Mouse (Mus musculus) brain, adult 2 months (tissue): ENCODE data around the gene Pcyt1a.
"Not testable (repeated sequence)": the region's sequence is repeated elsewhere in the genome, so short reads cannot be mapped to it uniquely, and the experiment has no call there.

Experiments used
- DNase-seq: peaks from one replicate; pipeline ENCODE4 v3.0.0; 2011; ENCODE audit warnings: low read depth, low spot score

Pcyt1a gene

DNA sequence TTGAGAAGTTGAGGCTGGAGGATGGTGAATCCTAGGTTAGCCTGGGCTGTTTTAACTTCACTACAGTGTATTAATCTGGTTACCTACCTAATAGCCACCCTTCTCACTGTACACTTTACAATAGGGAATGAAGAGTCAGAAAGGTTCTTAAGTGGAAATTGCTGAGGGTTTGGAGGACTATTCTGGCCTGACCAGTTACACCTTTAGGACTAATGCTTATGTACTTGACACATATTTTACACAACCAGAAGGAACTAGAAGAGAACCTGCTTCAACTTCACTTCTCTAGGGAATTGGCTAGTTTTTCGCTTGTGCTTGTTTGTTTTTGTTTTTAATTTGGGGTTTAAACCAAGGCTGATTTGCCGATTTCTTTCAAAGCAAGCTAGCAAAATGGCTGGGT is 2.4 kb downstream of the Pcyt1a start:
- no peak for DNase-seq

DNA sequence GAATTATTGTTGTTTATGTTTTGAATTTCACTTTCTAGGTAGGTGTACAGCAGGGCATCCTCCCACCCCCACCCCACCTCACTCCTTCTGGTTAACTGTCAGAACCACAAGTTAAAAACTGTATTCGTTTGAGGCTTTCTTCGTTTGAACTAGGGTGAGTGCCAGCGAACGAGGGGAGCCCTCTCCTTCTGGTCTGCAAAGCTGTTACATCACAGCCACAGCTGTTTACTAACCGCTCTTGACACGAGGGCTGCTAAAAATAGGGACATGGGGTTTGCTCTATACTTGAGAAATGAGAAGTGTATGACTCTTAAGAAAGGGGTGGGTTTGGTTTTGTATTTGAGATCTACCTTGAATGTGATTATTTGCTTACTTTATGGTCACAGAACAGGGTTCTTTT is 3.3 kb downstream of the Pcyt1a start:
- DNase-seq: peak; percentile 42

DNA sequence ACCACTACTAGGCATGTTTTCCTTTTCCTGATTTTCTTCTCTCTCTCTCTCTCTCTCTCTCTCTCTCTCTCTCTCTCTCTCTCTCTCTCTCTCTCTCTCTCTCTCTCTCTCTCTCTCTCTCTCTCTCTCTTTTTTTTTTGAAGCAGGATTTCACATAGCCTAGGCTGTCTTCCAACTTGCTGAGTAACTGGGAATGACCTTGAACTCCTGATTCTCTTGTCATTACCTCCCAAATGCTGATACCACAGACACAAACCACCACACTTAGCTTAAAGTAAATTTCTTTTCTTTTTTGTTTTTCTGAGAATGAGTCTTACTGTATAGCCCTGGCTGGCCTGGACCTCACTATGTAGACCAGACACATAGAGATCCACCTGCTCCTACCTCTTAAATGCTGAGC is 4.0 kb downstream of the Pcyt1a start:
- DNase-seq: no peak

DNA sequence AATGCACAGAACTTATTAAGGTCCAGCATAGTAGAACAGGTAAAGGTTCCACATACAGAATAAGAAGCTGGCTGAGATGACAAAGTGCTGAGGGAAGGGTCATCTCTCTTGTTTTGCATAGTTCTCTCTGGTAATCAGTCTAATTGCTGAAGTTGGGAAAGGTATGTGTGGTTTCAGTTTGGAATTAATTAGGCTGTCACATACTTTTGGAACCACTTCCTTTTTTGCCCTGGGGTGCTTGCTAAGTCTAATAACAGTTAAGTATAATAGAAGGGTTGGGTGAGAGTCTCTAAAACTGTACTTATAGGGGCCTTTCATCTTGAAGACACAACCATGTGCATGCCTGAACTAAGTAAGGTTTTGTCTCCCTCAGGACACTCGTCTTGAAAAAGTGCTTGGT is 5.9 kb downstream of the Pcyt1a start:
- DNase-seq: no peak

DNA sequence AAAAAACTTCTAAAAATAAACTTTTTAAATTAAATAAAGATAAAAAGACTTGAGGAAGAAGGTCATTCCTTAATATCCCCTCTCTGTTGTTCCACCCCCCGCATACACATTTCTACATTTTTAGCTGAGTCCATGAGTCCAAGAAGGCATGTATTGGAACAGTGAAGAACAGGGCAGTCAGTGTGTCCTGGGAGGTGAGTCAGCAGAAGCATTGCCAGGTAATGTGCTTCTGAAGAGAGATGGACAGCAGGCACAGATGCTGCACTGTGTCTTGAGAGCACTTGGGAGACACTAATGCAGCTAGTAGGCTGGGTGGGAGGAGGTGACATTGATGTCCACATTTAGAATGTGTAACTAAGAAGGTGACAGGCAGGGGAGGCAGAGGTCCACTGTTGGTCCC is 6.5 kb downstream of the Pcyt1a start:
- DNase-seq: no peak

DNA sequence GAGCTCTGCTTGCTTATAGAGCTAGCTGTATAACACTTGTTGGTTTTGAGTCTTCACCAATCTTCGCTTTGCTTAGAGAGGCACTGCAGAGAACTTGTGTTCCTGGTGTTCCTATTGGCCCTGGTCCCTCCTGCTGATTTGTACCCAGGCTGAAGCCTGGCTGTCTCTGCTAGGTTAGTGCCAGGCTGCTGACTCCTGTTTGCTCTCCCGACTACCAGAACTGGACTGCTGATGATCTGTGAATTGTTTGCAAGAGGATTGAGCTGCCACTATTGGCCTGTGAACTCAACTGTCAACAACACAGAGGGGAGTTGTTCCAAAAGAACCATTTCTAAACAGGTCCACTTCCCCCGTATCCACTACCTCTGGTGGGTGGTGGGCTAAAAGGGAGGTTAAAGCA is 10.7 kb downstream of the Pcyt1a start:
- no peak for DNase-seq

DNA sequence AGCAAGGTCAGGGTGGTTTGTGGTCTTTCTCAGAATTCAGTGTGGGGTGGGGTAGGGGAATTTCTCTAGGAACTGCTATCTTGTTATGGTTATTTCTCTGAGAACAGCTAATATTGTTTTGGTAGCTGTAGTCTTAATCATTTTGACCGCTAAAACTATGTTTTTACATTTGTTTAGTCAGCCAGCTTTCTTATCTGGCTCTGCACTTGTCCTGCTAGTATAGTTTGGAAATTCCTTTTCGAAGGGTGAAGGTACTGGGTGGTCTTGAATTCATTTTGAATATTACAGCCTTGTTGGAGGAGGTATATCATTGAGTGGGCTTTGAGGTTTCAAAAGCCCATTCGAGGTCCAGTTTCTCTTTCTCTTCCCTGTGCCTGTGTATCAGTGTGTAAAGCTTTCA is 13.9 kb downstream of the Pcyt1a start:
- DNase-seq: not testable (repeated sequence)

DNA sequence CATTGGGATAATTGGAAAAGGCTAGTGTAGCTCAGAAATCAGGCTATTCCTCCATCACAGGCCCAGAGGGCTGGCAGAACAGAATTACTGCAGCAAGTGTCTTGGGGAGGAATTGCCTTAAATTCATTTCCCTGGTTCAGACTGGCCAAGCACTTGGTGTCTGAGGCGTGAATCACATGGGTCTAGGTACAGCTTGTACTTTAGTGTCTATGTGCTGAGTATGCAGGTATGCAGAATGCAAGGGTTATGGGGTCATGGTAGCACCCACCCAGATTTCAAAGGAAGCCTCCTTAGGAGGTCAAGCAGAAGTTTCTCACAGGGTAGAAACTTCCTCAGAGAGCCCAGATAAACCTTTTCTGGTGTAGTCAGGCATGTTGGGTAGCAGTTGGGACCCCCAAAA is 14.8 kb downstream of the Pcyt1a start:
- DNase-seq: no peak

DNA sequence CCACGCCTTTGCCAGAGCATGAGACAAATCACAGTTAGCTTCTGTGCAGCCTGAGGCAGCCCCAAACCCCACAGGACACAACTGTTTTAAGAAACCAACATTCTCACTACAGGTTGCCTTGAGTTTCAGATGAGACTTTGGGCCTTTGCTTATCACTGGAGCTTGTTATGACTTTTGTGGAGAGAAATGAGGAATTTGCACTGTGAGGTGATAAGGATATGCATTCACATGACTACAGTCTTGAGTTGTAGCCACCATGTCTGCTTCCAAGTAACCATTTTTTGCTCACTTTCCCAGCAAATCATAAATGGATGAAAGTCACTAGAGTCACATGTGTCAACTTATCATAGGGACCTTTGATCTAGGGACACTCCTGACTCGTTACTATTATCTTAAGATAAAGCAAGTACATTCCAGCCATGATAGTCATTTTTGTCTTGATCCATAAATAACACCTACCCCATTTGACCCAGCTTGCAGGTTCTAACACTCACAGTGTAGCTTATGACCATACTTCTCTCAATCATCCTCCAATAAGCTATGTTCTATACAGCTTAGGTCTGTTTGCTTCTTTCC is 15.9 kb downstream of the Pcyt1a start:
- no peak for DNase-seq

DNA sequence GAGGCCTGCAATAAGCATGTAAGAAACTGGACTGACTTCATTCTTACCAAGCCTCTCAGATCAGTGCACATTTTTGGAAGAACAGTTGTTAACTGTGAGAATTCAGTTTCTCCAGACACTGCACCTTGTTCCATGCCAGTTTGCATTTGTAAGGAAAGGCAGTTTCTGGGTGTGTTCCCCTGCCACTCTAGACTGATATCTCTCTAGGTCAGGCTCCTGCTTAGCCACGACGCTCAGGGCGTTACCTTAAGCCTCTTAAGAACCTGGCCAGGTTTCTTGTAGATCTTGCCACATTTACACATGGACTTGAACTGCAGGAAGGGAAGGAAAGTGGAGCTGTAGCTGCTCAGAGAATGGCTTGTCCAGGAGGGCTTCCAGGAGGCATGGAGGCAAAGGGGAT is 18.9 kb downstream of the Pcyt1a start:
- no peak for DNase-seq

DNA sequence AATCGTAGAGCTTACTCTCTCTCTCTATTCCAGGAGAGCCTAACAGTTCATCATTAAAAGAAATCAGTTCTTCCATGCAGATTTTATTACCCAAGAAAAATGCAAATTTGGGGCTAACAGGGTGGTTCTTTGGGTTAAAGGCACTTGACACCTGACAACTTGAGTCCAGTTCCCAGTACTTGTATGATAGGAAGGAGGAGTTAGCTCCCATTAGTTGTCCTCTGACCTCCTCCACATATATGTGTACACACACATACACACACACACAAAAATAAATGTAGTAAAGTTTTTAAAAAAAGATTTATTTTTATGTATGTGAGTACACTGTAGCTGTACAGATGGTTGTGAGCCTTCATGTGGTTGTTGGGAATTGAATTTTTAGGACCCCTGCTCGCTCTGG is 19.4 kb downstream of the Pcyt1a start:
- no peak for DNase-seq

DNA sequence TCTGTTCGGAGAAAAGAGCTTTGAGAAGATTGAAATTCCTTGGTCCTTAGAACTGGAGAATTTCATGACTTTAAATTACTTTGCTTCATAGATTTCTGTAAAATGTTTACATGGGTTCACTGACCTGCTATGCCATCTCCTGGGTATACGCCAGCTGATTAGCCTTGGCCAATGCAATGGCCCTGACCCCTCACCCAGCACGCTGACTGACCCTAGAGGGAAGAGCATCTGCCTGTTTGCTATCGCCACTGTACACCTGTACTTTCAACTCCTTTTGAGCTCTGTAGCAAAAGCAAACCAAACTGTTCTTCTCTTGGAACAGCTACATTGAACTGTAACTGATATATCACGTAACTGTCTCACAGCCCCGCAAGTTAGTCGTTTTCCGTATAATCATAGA is 22.4 kb downstream of the Pcyt1a start:
- no peak for DNase-seq

DNA sequence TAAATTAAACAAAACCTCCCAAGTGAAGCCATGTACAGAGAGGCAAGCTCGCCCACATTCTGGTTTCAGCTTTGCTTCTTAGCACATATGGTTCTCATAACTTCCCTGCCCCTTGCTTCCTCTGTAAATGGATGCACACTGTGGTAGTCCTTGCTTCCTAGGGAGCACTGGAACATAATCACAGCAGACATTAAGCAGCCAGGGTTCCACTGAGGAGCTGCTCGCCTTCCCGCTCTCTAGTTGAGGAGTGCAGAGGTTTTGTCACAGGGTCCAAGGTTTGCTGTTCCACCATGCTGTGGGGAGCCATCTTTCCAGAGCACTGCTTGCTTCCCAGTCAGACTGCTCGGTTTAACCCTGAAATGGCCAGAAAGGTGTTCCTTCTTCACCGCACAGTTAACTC is 23.9 kb downstream of the Pcyt1a start:
- no peak for DNase-seq

DNA sequence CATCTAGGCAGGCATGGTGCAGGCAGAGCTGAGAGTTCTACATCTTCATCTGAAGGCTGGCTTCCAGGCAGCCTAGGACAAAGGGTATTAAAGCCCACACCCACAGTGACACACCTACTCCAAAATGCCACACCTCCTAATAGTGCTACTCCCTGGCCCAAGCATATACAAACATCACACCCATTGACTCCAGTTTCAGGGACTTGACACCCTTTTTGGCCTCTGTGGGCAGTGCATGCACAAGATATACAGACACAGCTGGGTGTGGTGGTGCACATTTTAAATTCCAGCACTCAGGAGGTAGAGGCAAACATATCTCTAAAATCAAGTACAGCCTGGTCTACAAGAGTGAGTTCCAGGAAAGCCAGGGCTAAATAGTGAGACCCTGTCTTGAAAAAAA is 25.4 kb downstream of the Pcyt1a start:
- DNase-seq: no peak

DNA sequence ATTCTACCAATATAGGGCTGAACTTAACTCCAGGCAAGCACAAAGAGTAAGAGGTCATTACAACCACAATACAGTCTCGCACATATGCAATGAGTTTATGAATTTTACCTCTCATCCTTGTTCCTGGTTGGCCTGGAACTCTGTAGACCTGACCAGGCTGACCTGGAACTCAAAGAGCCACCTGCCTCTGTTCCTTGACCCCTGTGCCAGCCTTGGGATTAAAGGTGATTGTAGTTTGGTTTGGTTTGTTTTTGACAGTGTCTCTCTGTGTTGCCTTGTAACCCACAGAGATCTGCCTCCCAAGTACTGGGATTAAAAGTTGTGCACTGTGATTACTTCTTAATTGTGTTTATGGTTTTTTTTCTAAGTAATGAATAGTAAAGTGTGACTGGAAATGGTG is 26.0 kb downstream of the Pcyt1a start:
- no peak for DNase-seq

DNA sequence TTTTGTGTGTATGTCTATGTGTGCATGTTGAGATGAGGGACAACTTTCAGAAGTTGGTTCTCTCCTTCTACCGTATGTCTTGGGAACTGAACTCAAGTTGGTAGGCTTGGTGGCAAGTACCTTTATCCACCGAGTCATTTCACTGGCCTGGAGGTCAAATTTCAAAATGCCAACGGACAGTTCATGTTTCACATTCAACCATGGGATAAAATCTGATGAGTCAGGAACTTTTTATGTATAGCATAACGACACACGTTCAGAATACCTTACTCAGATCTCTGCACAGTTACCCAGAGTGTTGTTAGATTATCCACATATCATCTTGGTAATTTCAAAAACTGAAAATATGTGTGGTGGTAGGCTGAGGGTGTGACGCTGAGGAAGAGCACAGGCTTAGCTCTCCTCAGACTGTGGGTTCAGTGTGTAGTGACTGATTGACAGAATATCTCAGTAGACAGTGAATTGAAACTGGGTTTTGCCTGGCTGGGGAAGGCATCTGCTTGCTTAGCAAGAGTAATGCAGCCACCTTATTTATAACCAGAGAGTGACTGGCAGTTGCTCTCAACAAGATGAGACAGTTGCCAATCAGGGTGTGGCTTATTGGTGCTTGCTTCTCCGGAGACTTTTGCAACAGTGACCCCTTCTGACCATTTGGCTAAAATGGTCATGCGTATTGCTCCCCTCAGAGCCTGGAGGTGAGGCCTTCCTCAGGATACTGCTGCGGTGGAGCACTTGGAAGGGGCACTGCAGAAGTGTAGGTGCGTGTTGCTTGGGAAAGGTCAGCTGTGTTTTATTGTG is 27.1 kb downstream of the Pcyt1a start:
- DNase-seq: peak; percentile 88

DNA sequence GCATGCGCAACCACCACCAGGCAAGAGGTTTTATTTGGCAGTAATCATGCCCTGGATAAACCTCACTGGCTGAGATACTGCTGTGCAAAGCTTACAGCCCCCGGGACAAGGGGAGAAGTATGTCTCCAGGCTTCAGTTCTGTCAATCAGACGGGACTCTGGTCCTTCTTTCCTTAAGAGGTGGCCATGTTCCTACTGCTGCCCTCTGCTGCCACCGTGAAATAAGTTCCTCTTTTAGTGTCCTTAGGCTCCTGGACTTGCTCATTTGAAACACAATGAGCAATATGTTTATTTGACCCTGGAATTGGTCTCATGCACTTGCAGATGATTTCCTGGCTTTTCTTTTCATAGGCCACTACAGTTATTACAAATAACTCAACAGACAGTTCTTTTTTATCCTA is 29.8 kb downstream of the Pcyt1a start:
- DNase-seq: peak; percentile 25

DNA sequence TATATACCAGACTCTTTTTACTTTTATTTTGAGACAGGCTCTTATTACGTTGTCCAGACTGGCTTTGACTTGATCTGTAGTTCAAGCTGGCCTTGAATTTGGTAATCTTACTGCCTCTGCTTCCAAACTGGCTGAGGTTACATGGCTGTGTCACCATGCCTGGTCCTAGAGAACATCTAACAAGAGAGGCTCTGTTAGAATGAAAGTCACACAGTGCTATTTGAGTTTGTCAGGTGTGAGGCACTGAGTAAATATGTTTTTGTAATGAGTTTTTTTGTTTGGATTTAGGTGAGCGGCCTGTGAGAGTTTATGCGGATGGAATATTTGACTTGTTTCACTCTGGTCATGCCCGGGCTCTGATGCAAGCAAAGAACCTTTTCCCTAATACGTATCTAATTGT is 31.0 kb downstream of the Pcyt1a start:
- no peak for DNase-seq

DNA sequence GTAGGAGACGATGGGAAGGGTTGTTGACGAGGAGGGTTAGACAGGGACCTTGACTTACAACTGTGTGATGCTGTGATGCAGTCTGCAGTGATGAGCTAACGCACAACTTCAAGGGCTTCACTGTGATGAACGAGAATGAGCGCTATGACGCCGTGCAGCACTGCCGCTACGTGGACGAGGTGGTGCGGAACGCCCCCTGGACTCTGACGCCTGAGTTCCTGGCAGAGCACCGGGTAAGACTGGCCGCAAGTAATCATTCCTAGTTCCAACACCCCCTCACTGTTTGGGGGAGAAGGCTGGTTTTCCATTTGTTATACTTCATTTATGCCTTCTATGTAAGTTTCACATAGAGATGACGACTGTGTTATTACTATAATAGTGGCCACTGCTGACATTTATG is 32.2 kb downstream of the Pcyt1a start:
- no peak for DNase-seq

DNA sequence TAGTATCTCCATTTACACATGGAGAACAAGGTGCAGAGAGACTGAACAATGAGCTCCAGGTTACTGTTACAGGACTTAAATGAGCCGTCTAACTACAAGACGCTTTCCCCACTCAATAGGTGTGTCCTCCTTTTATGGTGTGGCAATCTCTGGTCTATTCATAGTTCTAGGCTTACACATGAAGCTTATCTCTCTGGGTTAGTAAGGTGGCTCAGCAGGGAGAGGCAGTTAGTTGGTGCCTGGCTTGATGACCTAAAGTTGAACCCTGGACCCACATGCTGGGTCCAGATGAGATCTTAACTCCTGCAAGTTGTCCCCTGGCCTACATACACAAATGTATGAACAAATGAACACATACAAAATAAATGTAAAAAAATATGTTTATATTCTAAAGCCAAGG is 32.7 kb downstream of the Pcyt1a start:
- no peak for DNase-seq

DNA sequence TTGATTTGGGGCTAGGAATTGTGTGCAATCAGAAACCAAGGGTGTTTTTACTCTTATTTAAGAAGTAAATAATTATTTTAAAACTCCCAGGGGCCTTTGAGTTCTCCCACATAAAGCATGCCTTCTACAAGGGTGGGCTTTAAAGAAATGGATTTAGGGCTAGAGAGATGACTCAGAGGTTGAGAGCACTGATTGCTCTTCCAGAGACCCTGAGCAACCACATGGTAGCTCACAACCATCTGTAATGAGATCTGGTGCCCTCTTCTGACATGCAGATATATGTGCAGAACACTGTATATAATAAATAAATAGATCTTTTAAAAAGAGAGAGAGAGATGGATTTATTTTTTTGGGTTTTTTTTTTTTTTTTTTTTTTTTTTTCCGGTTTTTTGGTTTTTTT is 34.2 kb downstream of the Pcyt1a start:
- DNase-seq: no peak

DNA sequence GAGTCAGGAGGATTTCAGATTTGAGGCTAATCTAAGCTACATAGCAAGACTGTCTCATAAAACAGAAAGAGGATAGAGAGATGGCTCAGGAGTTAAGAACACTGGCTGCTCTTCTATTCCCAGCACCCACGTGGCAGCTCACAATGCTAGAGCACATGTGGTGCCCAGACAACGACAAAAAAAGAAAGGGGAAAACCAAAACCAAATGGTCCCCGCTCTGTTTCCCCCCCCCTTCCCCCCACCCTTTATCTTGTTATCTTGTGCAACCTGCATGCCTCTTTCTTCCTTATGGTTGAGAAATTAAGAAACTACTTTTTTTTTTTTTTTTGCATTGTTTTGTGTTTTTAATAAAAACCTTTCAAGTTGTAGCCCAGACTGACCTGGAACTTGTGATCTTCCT is 37.8 kb downstream of the Pcyt1a start:
- no peak for DNase-seq

DNA sequence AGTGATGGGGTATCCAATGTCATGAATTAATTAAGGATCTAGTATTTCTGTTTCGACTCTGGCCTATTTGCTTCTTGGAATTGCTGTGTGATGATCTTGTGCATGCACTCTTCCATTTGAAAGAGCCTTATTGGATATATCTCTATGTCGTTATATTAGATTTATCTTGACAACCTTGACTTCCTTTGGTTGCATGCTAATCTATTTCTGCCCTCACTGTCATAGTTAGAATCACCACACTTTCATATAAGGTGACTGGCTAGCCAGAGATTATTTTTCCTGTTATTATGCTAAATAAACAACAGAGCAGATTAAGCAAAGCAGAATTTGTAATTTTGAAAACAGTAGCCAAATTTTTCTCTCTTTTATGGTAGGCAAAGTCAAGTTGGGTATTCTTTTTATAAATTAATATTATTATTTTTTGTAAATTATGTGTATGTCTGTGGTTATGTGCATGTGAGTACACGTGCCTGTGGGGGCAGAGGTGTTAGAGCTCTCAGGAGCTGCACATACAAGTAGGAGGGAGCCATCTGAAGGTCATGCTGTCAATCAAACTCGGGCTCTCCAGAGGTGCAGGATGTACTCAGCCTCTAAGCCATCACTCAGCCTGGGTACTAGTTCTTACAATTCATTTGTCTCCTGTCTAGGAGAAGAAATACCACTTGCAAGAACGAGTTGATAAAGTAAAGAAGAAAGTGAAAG is 38.8 kb downstream of the Pcyt1a start:
- DNase-seq: peak; percentile 8
